Mouse (Mus musculus): ENCODE results near the gene Tmem178b. TPM values are rescaled to one million over a fixed set of nuclear protein-coding genes. Genes with fewer than 3 reads are reported as not detected.
A peak's percentile ranks its signal among the peaks of the same experiment; 100 is the strongest.

Gene Tmem178b
- polyA plus RNA-seq, 1 experiment = 0.37 TPM

GRCm38 (mm10) chr6:40217651-40218050 lies 344.6 kb downstream of the Tmem178b start:
- Histone ChIP-seq H3K4me3 (replicated peaks; ENCODE audit: extremely low read depth, low read depth, low read length) (no peak overlapping the region), H3K4me1 (ENCODE audit: control insufficient read depth, insufficient read depth, low read length) (no peaks in the 10 kb centered on the region)
- 89% methylated on average over 3 of the region's 3 CpGs for WGBS
- DNase-seq = no peak
- TF ChIP-seq CTCF (IDR thresholded peaks at IDR 0.05; ENCODE audit: insufficient read depth, low read length) (no peak), POLR2A (IDR thresholded peaks at IDR 0.05; ENCODE audit: borderline replicate concordance, extremely low read depth, low read depth, low read length) (no peak)

GRCm38 (mm10) chr6:40220634-40221120 lies 347.6 kb downstream of the Tmem178b start:
- Histone ChIP-seq H3K4me1 (ENCODE audit: control insufficient read depth, insufficient read depth, low read length) (no peaks in the 10 kb centered on the region), H3K4me3 (replicated peaks; ENCODE audit: extremely low read depth, low read depth, low read length) (no peak overlapping the region)
- TF ChIP-seq POLR2A (IDR thresholded peaks at IDR 0.05; ENCODE audit: borderline replicate concordance, extremely low read depth, low read depth, low read length) (no peak), CTCF (IDR thresholded peaks at IDR 0.05; ENCODE audit: insufficient read depth, low read length) (no peak)
- DNase-seq = no peak

GRCm38 (mm10) chr6:40225585-40226280 lies 352.7 kb downstream of the Tmem178b start:
- WGBS = 63% methylated on average over 11 of the region's 11 CpGs
- DNase-seq = peak; percentile 23
- Histone ChIP-seq H3K4me3 (replicated peaks; ENCODE audit: extremely low read depth, low read depth, low read length) (no peak overlapping the region), H3K4me1 (ENCODE audit: control insufficient read depth, insufficient read depth, low read length) (no peaks in the 10 kb centered on the region; the same call in 1 of the 2 replicates)
- TF ChIP-seq CTCF (IDR thresholded peaks at IDR 0.05; ENCODE audit: insufficient read depth, low read length) (no peak), POLR2A (IDR thresholded peaks at IDR 0.05; ENCODE audit: borderline replicate concordance, extremely low read depth, low read depth, low read length) (no peak)

GRCm38 (mm10) chr6:40228981-40229380 lies 355.9 kb downstream of the Tmem178b start:
- DNase-seq = no peak
- 71% methylated on average over 2 of the region's 2 CpGs for WGBS
- TF ChIP-seq POLR2A (IDR thresholded peaks at IDR 0.05; ENCODE audit: borderline replicate concordance, extremely low read depth, low read depth, low read length) (no peak), CTCF (IDR thresholded peaks at IDR 0.05; ENCODE audit: insufficient read depth, low read length) (no peak)
- Histone ChIP-seq H3K4me1 (ENCODE audit: control insufficient read depth, insufficient read depth, low read length) (no peaks in the 10 kb centered on the region; the same call in 1 of the 2 replicates), H3K4me3 (replicated peaks; ENCODE audit: extremely low read depth, low read depth, low read length) (no peak overlapping the region)

GRCm38 (mm10) chr6:40229985-40230384 lies 356.9 kb downstream of the Tmem178b start:
- no peak for DNase-seq
- TF ChIP-seq CTCF (IDR thresholded peaks at IDR 0.05; ENCODE audit: insufficient read depth, low read length) = no peak
- no peak for TF ChIP-seq POLR2A (IDR thresholded peaks at IDR 0.05; ENCODE audit: borderline replicate concordance, extremely low read depth, low read depth, low read length)
- 80% methylated on average over 9 of the region's 9 CpGs for WGBS
- no peaks in the 10 kb centered on the region; the same call in 1 of the 2 replicates for H3K4me1 ChIP-seq (ENCODE audit: control insufficient read depth, insufficient read depth, low read length)
- no peak overlapping the region for H3K4me3 ChIP-seq (replicated peaks; ENCODE audit: extremely low read depth, low read depth, low read length)

- no peak overlapping the region for H3K4me3 ChIP-seq (replicated peaks; ENCODE audit: extremely low read depth, low read depth, low read length)
- 46% methylated on average over 5 of the region's 5 CpGs for WGBS
- no peak for DNase-seq
- no peak for TF ChIP-seq POLR2A (IDR thresholded peaks at IDR 0.05; ENCODE audit: borderline replicate concordance, extremely low read depth, low read depth, low read length)
- no peak for TF ChIP-seq CTCF (IDR thresholded peaks at IDR 0.05; ENCODE audit: insufficient read depth, low read length)
- H3K4me1 ChIP-seq (ENCODE audit: control insufficient read depth, insufficient read depth, low read length) = no peaks in the 10 kb centered on the region; the same call in 1 of the 2 replicates
These were observed 361.0 kb downstream of the Tmem178b start for GRCm38 (mm10) chr6:40234066-40234465.

- Histone ChIP-seq H3K4me3 (replicated peaks; ENCODE audit: extremely low read depth, low read depth, low read length) (no peak overlapping the region), H3K4me1 (ENCODE audit: control insufficient read depth, insufficient read depth, low read length) (no peaks in the 10 kb centered on the region)
- DNase-seq = peak; percentile 81
- TF ChIP-seq CTCF (IDR thresholded peaks at IDR 0.05; ENCODE audit: insufficient read depth, low read length) (peak; percentile 80), POLR2A (IDR thresholded peaks at IDR 0.05; ENCODE audit: borderline replicate concordance, extremely low read depth, low read depth, low read length) (no peak)
- 25% methylated on average over 10 of the region's 10 CpGs for WGBS
These were observed 362.9 kb downstream of the Tmem178b start for GRCm38 (mm10) chr6:40235793-40236470.

GRCm38 (mm10) chr6:40236841-40237765 lies 364.0 kb downstream of the Tmem178b start:
- Histone ChIP-seq H3K4me1 (ENCODE audit: control insufficient read depth, insufficient read depth, low read length) (no peaks in the 10 kb centered on the region), H3K4me3 (replicated peaks; ENCODE audit: extremely low read depth, low read depth, low read length) (no peak overlapping the region)
- WGBS = 58% methylated on average over 13 of the region's 13 CpGs
- DNase-seq = peak; percentile 36
- TF ChIP-seq CTCF (IDR thresholded peaks at IDR 0.05; ENCODE audit: insufficient read depth, low read length) (peak; percentile 62), POLR2A (IDR thresholded peaks at IDR 0.05; ENCODE audit: borderline replicate concordance, extremely low read depth, low read depth, low read length) (no peak)

GRCm38 (mm10) chr6:40238857-40239256 lies 365.8 kb downstream of the Tmem178b start:
- no peak overlapping the region for H3K4me3 ChIP-seq (replicated peaks; ENCODE audit: extremely low read depth, low read depth, low read length)
- no peaks in the 10 kb centered on the region for H3K4me1 ChIP-seq (ENCODE audit: control insufficient read depth, insufficient read depth, low read length)
- TF ChIP-seq CTCF (IDR thresholded peaks at IDR 0.05; ENCODE audit: insufficient read depth, low read length) (no peak), POLR2A (IDR thresholded peaks at IDR 0.05; ENCODE audit: borderline replicate concordance, extremely low read depth, low read depth, low read length) (no peak)
- WGBS = 67% methylated on average over 3 of the region's 3 CpGs
- no peak for DNase-seq
